Mouse (Mus musculus): ENCODE results near the gene Gm10135. TPM values are rescaled to one million over a fixed set of nuclear protein-coding genes. Genes with fewer than 3 reads are reported as not detected.

The Gm10135 gene
- total and polyA plus RNA-seq, 3 experiments: not detected

GRCm38 (mm10) chr5:72995379-72995778, 20.9 kb upstream of the Gm10135 start:
- no peak for DNase-seq (ENCODE audit: extremely low read depth)
- Histone ChIP-seq H3K4me2 (ENCODE audit: insufficient read depth, low read depth, poor library complexity, severe bottlenecking) (no peak overlapping the region), H3K36me3 (replicated peaks in 1 of 2; ENCODE audit: control insufficient read depth in 1 of 2, insufficient read depth in 1 of 2, low read length in 1 of 2) (no peaks in the 10 kb centered on the region), H3K79me2 (replicated peaks; ENCODE audit: control insufficient read depth, extremely low read depth, insufficient read depth, poor library complexity, severe bottlenecking) (no peaks in the 10 kb centered on the region), H3K9me3 (replicated peaks; ENCODE audit: low read length) (no peaks in the 10 kb centered on the region), H3K4me1 (ENCODE audit: control insufficient read depth in 1 of 2, insufficient read depth in 2 of 2) (no peaks in the 10 kb centered on the region), H3K27ac (ENCODE audit: insufficient read depth, low read depth) (no peak overlapping the region), H3K27me3 (replicated peaks) (no peaks in the 10 kb centered on the region), H3K9ac (ENCODE audit: insufficient read depth, low read depth) (no peak overlapping the region), H3K4me3 (replicated peaks in 1 of 3; ENCODE audit: low read depth in 2 of 3, low read length in 2 of 3, poor library complexity in 1 of 3) (no peak overlapping the region)
- in situ Hi-C loops (cut with MboI; ENCODE audit: low pct_ligation_motif_present, low pct_unique_long_range_greater_than_20kb, low sequenced_read_pairs) (no loop called here), dilution Hi-C loops (cut with MboI; ENCODE audit: extremely low pct_ligation_motif_present, extremely low pct_unique_long_range_greater_than_20kb, low sequenced_read_pairs) (no loop called here)
- TF ChIP-seq NELFE (IDR thresholded peaks at IDR 0.05; ENCODE audit: low read depth, low read length) (no peak), GABPA (IDR thresholded peaks at IDR 0.05; ENCODE audit: insufficient replicate concordance, low read depth, low read length) (no peak), MAX (IDR thresholded peaks at IDR 0.05; ENCODE audit: low read length) (no peak), RCOR1 (conservative IDR thresholded peaks at IDR 0.05; ENCODE audit: low read depth, low read length) (no peak), UBTF (IDR thresholded peaks at IDR 0.05; ENCODE audit: low read depth, low read length) (no peak), KAT2A (IDR thresholded peaks at IDR 0.05; ENCODE audit: insufficient replicate concordance, low read length) (no peak), MEF2A (IDR thresholded peaks at IDR 0.05; ENCODE audit: borderline replicate concordance, low read depth, low read length) (no peak)

- H3K79me2 ChIP-seq (replicated peaks; ENCODE audit: control insufficient read depth, extremely low read depth, insufficient read depth, poor library complexity, severe bottlenecking): no peaks in the 10 kb centered on the region
- H3K27me3 ChIP-seq (replicated peaks): no peaks in the 10 kb centered on the region
- dilution Hi-C loops (cut with MboI; ENCODE audit: extremely low pct_ligation_motif_present, extremely low pct_unique_long_range_greater_than_20kb, low sequenced_read_pairs) (no loop called here), in situ Hi-C loops (cut with MboI; ENCODE audit: low pct_ligation_motif_present, low pct_unique_long_range_greater_than_20kb, low sequenced_read_pairs) (no loop called here)
- no peak overlapping the region for H3K4me3 ChIP-seq (replicated peaks in 1 of 3; ENCODE audit: low read depth in 2 of 3, low read length in 2 of 3, poor library complexity in 1 of 3)
- no peaks in the 10 kb centered on the region for H3K9me3 ChIP-seq (replicated peaks; ENCODE audit: low read length)
- H3K27ac ChIP-seq (ENCODE audit: insufficient read depth, low read depth): no peak overlapping the region
- no peak overlapping the region for H3K4me2 ChIP-seq (ENCODE audit: insufficient read depth, low read depth, poor library complexity, severe bottlenecking)
- H3K9ac ChIP-seq (ENCODE audit: insufficient read depth, low read depth): no peak overlapping the region
- TF ChIP-seq GABPA (IDR thresholded peaks at IDR 0.05; ENCODE audit: insufficient replicate concordance, low read depth, low read length): no peak
- TF ChIP-seq ZMIZ1 (IDR thresholded peaks at IDR 0.05; ENCODE audit: low read depth, low read length): no peak
- no peak for TF ChIP-seq RCOR1 (conservative IDR thresholded peaks at IDR 0.05; ENCODE audit: low read depth, low read length)
- no peak for TF ChIP-seq MEF2A (IDR thresholded peaks at IDR 0.05; ENCODE audit: borderline replicate concordance, low read depth, low read length)
- no peak for TF ChIP-seq JUND (conservative IDR thresholded peaks at IDR 0.05; ENCODE audit: low read depth, low read length)
- no peak for TF ChIP-seq MYC (IDR thresholded peaks at IDR 0.05; ENCODE audit: low read depth, low read length)
- no peak for TF ChIP-seq ZNF384 (IDR thresholded peaks at IDR 0.05; ENCODE audit: low read depth, low read length)
- TF ChIP-seq USF1 (IDR thresholded peaks at IDR 0.05; ENCODE audit: low read depth, low read length): no peak
- TF ChIP-seq POLR2AphosphoS2 (IDR thresholded peaks at IDR 0.05; ENCODE audit: low read depth, low read length): no peak
- TF ChIP-seq E2F4 (IDR thresholded peaks at IDR 0.05; ENCODE audit: insufficient replicate concordance, low read depth, low read length): no peak
- TF ChIP-seq NRF1 (IDR thresholded peaks at IDR 0.05; ENCODE audit: low read depth, low read length): no peak
- TF ChIP-seq CHD2 (IDR thresholded peaks at IDR 0.05; ENCODE audit: low read length): no peak
- TF ChIP-seq TCF12 (IDR thresholded peaks at IDR 0.05; ENCODE audit: low read depth, low read length): no peak
- TF ChIP-seq SMC3 (IDR thresholded peaks at IDR 0.05; ENCODE audit: low read depth, low read length): no peak
- no peaks in the 10 kb centered on the region for H3K36me3 ChIP-seq (replicated peaks in 1 of 2; ENCODE audit: control insufficient read depth in 1 of 2, insufficient read depth in 1 of 2, low read length in 1 of 2)
- no peak for DNase-seq (ENCODE audit: extremely low read depth)
- H3K4me1 ChIP-seq (ENCODE audit: control insufficient read depth in 1 of 2, insufficient read depth in 2 of 2): no peaks in the 10 kb centered on the region
Observed at GRCm38 (mm10) chr5:72994928-72995327, 20.4 kb upstream of the Gm10135 start.
